Mouse (Mus musculus) heart, adult 2 months (tissue): ENCODE data around the gene Lfng. TPM values are rescaled to one million over a fixed set of nuclear protein-coding genes. Genes with fewer than 3 reads are reported as not detected.

ENCODE experiments used
- DNase-seq, 2 experiments: peaks; one replicate each; pipeline ENCODE4 v3.0.0; 2021
- H3K27ac ChIP-seq: fragments of 200-600 bp; 2 replicates; pipeline ENCODE4 v1.8.1; 2022
- H3K27me3 ChIP-seq: fragments of 200-500 bp; 2 replicates; pipeline ENCODE4 v1.6.1; 2012; ENCODE audit warnings: mild to moderate bottlenecking, low read length, inconsistent platforms, mixed read lengths; ENCODE audit not compliant: control insufficient read depth, insufficient read depth
- H3K36me3 ChIP-seq: fragments of 200-500 bp; 2 replicates; pipeline ENCODE4 v1.6.1; 2012; ENCODE audit warnings: low read length, inconsistent platforms; ENCODE audit not compliant: control insufficient read depth, insufficient read depth
- H3K4me1 ChIP-seq: fragments of 200-500 bp; 2 replicates; pipeline ENCODE4 v1.6.1; 2011; ENCODE audit warnings: low read length; ENCODE audit not compliant: control insufficient read depth, insufficient read depth
- H3K4me3 ChIP-seq: fragments of 200-600 bp; 2 replicates; pipeline ENCODE4 v1.8.1; 2022
- H3K79me2 ChIP-seq: fragments of 200-500 bp; replicated peaks from 2 replicates; pipeline ENCODE4 v1.6.1; 2012; ENCODE audit warnings: mild to moderate bottlenecking, inconsistent platforms, low read length, moderate library complexity, mixed read lengths; ENCODE audit not compliant: control insufficient read depth, insufficient read depth
- H3K9ac ChIP-seq: fragments of 200-500 bp; 2 replicates; pipeline ENCODE4 v1.6.1; 2012; ENCODE audit warnings: low read depth, mild to moderate bottlenecking, control low read depth, inconsistent platforms, low read length, mixed read lengths
- CTCF ChIP-seq: fragments of 200-600 bp; IDR thresholded peaks from 2 replicates; pipeline ENCODE4 v1.8.1; 2022; ENCODE audit warnings: antibody characterized with exemption, mild to moderate bottlenecking, moderate library complexity
- EP300 ChIP-seq: fragments of 200-500 bp; IDR thresholded peaks from 2 replicates; pipeline ENCODE4 v1.6.1; 2011; ENCODE audit warnings: low read depth, low read length, control low read depth; ENCODE audit not compliant: insufficient read depth
- POLR2A ChIP-seq: fragments of 200-500 bp; IDR thresholded peaks from 2 replicates; pipeline ENCODE4 v1.6.1; 2011; ENCODE audit warnings: mild to moderate bottlenecking, low read depth, low read length, control low read depth; ENCODE audit not compliant: insufficient read depth
- WGBS: fragments of 180-500 bp; shearing (Covaris S2); methylation state at CpG from one replicate; pipeline ENCODE4 v1.1.7; 2018; 5-methylcytosine and 5-hydroxymethylcytosine counted together
- intact Hi-C: fragments of 180-260 bp; cut with DNase I; formaldehyde crosslinking; loops from one replicate; pipeline ENCODE4 v1.15.1; 2025
- polyA plus RNA-seq: library from polyadenylated mRNA; depleted of rRNA; stranded (reverse); fragments of >200 nt; gene quantifications from 2 replicates; pipeline ENCODE4 v1.2.3, GENCODE M21; 2012
- total RNA-seq, 2 experiments: library from RNA; stranded (reverse); gene quantifications; 2 replicates each; pipeline ENCODE4 v1.2.3; 2021

The Lfng gene
- total and polyA plus RNA-seq, 3 experiments: 7.4 to 23.1 (median 11.5) TPM

DNA sequence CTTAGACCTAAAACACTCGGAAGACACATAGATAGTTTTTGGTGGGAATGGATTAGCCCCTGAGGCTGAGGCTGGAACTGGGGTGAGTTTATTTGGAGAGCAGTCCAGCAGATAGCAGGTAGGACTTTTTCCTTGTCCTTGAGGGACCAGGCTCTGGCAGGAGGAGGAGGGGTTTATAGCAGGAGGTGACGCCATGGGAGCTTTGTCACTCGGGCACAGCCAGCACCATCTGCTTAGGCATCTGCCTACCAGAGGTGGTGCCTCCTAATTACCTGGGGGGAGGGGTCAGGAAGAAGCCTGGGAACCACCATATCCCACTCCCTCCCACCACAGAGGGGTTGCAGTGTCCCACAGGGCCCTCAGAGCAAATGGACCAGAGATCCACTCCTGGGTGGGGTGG, 1.9 kb upstream of the Lfng start:
- no peak for TF ChIP-seq EP300
- TF ChIP-seq CTCF: no peak
- no peak for TF ChIP-seq POLR2A
- no peak overlapping the region for H3K9ac ChIP-seq
- H3K27me3 ChIP-seq: no peaks in the 10 kb centered on the region
- no peak overlapping the region for H3K4me3 ChIP-seq
- DNase-seq: no peak
- no peaks in the 10 kb centered on the region for H3K36me3 ChIP-seq
- no peaks in the 10 kb centered on the region for H3K79me2 ChIP-seq
- H3K4me1 ChIP-seq: peaks cover 5% of the 10 kb centered on the region
- intact Hi-C loops: no loop called here
- no peak overlapping the region for H3K27ac ChIP-seq
- WGBS: 45% methylated on average over 3 of the region's 3 CpGs

DNA sequence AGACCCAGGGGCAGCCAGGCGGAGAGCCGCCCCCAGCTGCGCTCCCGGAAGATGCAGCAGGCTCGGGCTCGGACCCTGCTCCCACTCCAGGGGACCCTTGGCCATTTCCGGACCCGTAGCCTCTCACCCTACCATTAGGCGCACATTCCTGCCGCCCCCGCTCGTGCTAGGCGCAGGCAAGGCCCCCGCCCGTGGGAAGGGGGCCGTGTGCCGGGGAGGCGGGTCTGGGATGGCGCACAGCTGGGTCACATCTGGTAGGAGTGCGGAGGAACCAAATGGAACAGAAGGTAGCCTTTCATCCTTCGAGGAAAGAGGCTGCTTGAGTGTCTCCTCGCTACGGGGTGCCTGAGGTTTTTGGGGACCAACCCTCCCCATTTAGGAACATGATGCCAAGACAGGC, 734 bp upstream of the Lfng start:
- peak overlapping the region; percentile 83 for H3K27ac ChIP-seq
- 6% methylated on average over 23 of the region's 23 CpGs for WGBS

GRCm38 (mm10) chr5:140607836-140608633, 915 bp downstream of the Lfng start:
- 3% methylated on average over 16 of the region's 17 CpGs for WGBS
- peak overlapping the region; percentile 75 for H3K9ac ChIP-seq
- no peaks in the 10 kb centered on the region for H3K79me2 ChIP-seq
- peaks cover 11% of the 10 kb centered on the region for H3K4me1 ChIP-seq
- peak overlapping the region; percentile 83 for H3K27ac ChIP-seq
- H3K27me3 ChIP-seq: no peaks in the 10 kb centered on the region
- no peak for TF ChIP-seq EP300
- no peak for TF ChIP-seq POLR2A
- TF ChIP-seq CTCF: no peak
- intact Hi-C loops: loop anchor here (2.0 kb wide), 1 partner anchor 39 kb away; no protein-coding TSS in a partner anchor
- peak in 1 of 2 experiments; percentile 42 for DNase-seq
- peak overlapping the region; percentile 81 for H3K4me3 ChIP-seq
- no peaks in the 10 kb centered on the region for H3K36me3 ChIP-seq

More for the DNA sequence above, 734 bp upstream of the Lfng start:
- H3K36me3 ChIP-seq: no peaks in the 10 kb centered on the region
- peak overlapping the region; percentile 81 for H3K4me3 ChIP-seq
- H3K79me2 ChIP-seq: no peaks in the 10 kb centered on the region
- no peak for TF ChIP-seq EP300
- TF ChIP-seq CTCF: no peak
- no peak for TF ChIP-seq POLR2A
- H3K9ac ChIP-seq: no peak overlapping the region
- no peaks in the 10 kb centered on the region for H3K27me3 ChIP-seq
- peaks cover 8% of the 10 kb centered on the region for H3K4me1 ChIP-seq
- DNase-seq: peak in 1 of 2 experiments; percentile 38
- intact Hi-C loops: loop anchor here (1.0 kb wide), 1 partner anchor 31 kb away; no protein-coding TSS in a partner anchor

- peak overlapping the region; percentile 75 for H3K9ac ChIP-seq
- H3K27ac ChIP-seq: peak overlapping the region; percentile 80
- no peaks in the 10 kb centered on the region for H3K27me3 ChIP-seq
- H3K36me3 ChIP-seq: no peaks in the 10 kb centered on the region
- intact Hi-C loops: loop anchor here (2.0 kb wide), 1 partner anchor 40 kb away; no protein-coding TSS in a partner anchor
- H3K79me2 ChIP-seq: no peaks in the 10 kb centered on the region
- peak; percentile 38 to 57 for DNase-seq
- TF ChIP-seq EP300 (no peak), CTCF (no peak), POLR2A (no peak)
- peaks cover 11% of the 10 kb centered on the region for H3K4me1 ChIP-seq
- WGBS: 5% methylated on average over 16 of the region's 16 CpGs
- peak overlapping the region; percentile 55 for H3K4me3 ChIP-seq
Measured at GRCm38 (mm10) chr5:140608634-140609015, 1.5 kb downstream of the Lfng start.

DNA sequence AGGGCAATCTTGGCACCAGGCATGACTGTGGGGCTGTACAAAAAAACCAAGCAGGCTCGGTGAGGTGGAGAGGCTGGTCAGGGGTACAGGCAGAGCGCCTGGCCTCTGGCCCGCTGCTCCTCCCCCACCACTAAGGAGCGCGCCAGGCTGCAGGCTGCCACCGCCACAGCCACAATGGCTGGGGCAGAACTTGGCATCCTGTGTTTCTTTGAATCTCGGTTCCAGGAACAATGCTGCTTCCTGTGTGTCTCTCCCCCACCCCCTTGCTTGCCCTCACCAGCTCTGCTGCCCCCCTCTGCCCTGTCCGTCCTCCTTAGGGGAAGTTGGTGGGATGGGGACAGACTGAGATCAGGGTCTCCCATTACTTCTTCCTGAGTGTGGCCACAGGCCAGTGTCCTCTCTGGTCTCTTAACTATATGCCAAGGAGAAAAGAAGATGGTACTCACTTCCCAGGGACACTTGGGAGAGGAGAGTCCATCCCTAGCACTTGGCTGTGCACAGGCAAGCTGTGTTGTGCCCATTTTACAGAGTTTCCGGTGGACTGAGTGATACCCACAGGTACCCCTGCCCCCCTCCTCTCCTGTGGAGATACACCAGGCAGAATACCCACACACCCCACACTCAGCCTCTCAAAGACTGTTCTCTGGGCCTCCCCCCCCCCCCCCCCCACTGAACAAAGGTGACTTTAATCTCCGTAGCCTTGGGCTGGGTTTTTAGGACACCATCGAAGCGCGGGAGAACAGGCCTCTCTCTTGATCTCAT, 2.6 kb downstream of the Lfng start:
- 14% methylated on average over 13 of the region's 13 CpGs for WGBS
- Histone ChIP-seq H3K9ac (peak overlapping the region; percentile 50), H3K79me2 (no peaks in the 10 kb centered on the region), H3K36me3 (no peaks in the 10 kb centered on the region), H3K27me3 (no peaks in the 10 kb centered on the region), H3K4me3 (peak overlapping the region; percentile 55), H3K4me1 (peaks cover 8% of the 10 kb centered on the region), H3K27ac (peak overlapping the region; percentile 80)
- intact Hi-C loops: loop anchor here (2.0 kb wide), 2 partner anchors 13 to 41 kb away; no protein-coding TSS in a partner anchor
- no peak for TF ChIP-seq CTCF
- 0 out of 2 replicates have a peak, but pooled peaks have one; percentile 24 for TF ChIP-seq POLR2A
- no peak for TF ChIP-seq EP300
- peak; percentile 55 to 60 for DNase-seq
